Mouse (Mus musculus): ENCODE measurements around the gene Ppp1r27. TPM values are rescaled to one million over a fixed set of nuclear protein-coding genes. Genes with fewer than 3 reads are reported as not detected.

Ppp1r27 gene
- polyA plus RNA-seq, 1 experiment = not detected

GRCm38 (mm10) chr11:120582268-120582981, 31.5 kb upstream of the Ppp1r27 start:
- DNase-seq = peak in 1 of 2 experiments; percentile 31
- Histone ChIP-seq H3K4me1 (ENCODE audit: control insufficient read depth, insufficient read depth, low read length) (peaks cover 13% of the 10 kb centered on the region), H3K27ac (ENCODE audit: insufficient read depth, low read length) (peak overlapping the region; percentile 88), H3K4me3 (replicated peaks; ENCODE audit: insufficient read depth, low read depth, low read length) (peak overlapping the region; percentile 73), H3K27me3 (ENCODE audit: control insufficient read depth, insufficient read depth, low read length) (no peaks in the 10 kb centered on the region)
- WGBS = 65% methylated on average over 8 of the region's 8 CpGs
- TF ChIP-seq CTCF (IDR thresholded peaks at IDR 0.05; ENCODE audit: borderline replicate concordance, insufficient read depth, low read depth, low read length) (peak; percentile 37; the same call in 1 of the 2 replicates), POLR2A (IDR thresholded peaks at IDR 0.05; ENCODE audit: borderline replicate concordance, insufficient read depth, low read length) (no peak)

- Histone ChIP-seq H3K27me3 (ENCODE audit: control insufficient read depth, insufficient read depth, low read length) (no peaks in the 10 kb centered on the region), H3K4me3 (replicated peaks; ENCODE audit: insufficient read depth, low read depth, low read length) (peak within 1 kb of the TSS; percentile 73), H3K27ac (ENCODE audit: insufficient read depth, low read length) (peak within 1 kb of the TSS; percentile 88), H3K4me1 (ENCODE audit: control insufficient read depth, insufficient read depth, low read length) (peaks cover 13% of the 10 kb centered on the region)
- 3% methylated on average over 73 of the region's 75 CpGs for WGBS
- TF ChIP-seq CTCF (IDR thresholded peaks at IDR 0.05; ENCODE audit: borderline replicate concordance, insufficient read depth, low read depth, low read length) (peak; percentile 28; the same call in 1 of the 2 replicates), POLR2A (IDR thresholded peaks at IDR 0.05; ENCODE audit: borderline replicate concordance, insufficient read depth, low read length) (peak; percentile 86)
- peak; percentile 89 to 91 for DNase-seq
Measured at GRCm38 (mm10) chr11:120581490-120582267, 30.7 kb upstream of the Ppp1r27 start, which contains the start of gene Arhgdia. Gene Arhgdia (minus strand): TSS chr11:120581624.

DNA sequence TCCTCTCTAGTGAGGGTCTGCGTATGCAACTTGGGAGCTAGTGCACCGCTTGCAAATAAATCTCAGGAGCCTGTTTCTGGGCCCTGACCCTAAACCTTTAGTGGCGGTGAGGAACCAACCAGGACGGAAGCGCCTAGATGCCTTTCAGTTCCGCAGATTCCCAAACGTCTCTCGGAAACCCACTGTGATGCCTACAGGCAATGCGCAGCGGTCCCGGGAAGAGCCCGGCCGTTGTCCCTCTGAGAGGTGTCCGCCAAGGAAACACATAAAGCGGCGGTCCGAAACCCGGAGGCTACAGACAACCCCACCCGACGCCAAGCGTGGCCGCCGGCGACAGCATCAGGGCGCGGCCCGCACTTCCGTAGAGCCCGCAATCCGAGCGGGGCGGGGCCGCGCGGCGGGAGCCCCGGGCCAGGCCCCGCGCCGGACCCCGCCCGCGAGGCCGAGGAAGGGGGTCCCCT, 30.0 kb upstream of the Ppp1r27 start:
- WGBS = under 1% methylated on average over 33 of the region's 44 CpGs
- DNase-seq = peak; percentile 52 to 55

DNA sequence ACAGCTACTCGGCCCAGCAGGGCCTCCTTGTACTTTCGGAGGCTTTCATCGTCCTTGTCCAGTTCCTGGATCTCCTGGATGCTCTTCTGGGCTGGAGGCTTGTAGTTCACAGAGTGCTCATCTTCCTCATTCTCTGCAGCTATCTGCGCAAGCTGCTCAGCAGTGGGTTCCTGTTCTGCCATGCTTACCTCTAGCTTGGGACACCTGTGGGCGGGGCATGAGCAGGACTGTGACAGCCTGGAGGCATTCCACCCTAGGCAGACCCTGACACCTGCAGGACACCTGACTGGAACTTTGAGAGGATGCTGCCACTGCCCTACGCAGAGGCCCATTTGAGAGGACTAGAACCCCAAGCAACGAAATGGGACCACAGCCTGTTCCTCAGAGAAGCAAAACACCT, 29.3 kb upstream of the Ppp1r27 start:
- 18% methylated on average over 7 of the region's 7 CpGs for WGBS
- Histone ChIP-seq H3K27ac (ENCODE audit: insufficient read depth, low read length) (peak overlapping the region; percentile 46; the same call in 1 of the 2 replicates), H3K4me3 (replicated peaks; ENCODE audit: insufficient read depth, low read depth, low read length) (peak overlapping the region; percentile 73), H3K4me1 (ENCODE audit: control insufficient read depth, insufficient read depth, low read length) (peaks cover 13% of the 10 kb centered on the region), H3K27me3 (ENCODE audit: control insufficient read depth, insufficient read depth, low read length) (no peaks in the 10 kb centered on the region)
- TF ChIP-seq POLR2A (IDR thresholded peaks at IDR 0.05; ENCODE audit: borderline replicate concordance, insufficient read depth, low read length) (no peak), CTCF (IDR thresholded peaks at IDR 0.05; ENCODE audit: borderline replicate concordance, insufficient read depth, low read depth, low read length) (no peak)
- DNase-seq = peak; percentile 30 to 41

More for the DNA sequence above, 30.0 kb upstream of the Ppp1r27 start:
- TF ChIP-seq POLR2A (IDR thresholded peaks at IDR 0.05; ENCODE audit: borderline replicate concordance, insufficient read depth, low read length) = no peak
- no peak for TF ChIP-seq CTCF (IDR thresholded peaks at IDR 0.05; ENCODE audit: borderline replicate concordance, insufficient read depth, low read depth, low read length)
- Histone ChIP-seq H3K4me3 (replicated peaks; ENCODE audit: insufficient read depth, low read depth, low read length) (peak overlapping the region; percentile 73), H3K4me1 (ENCODE audit: control insufficient read depth, insufficient read depth, low read length) (peaks cover 13% of the 10 kb centered on the region), H3K27ac (ENCODE audit: insufficient read depth, low read length) (peak overlapping the region; percentile 46; the same call in 1 of the 2 replicates), H3K27me3 (ENCODE audit: control insufficient read depth, insufficient read depth, low read length) (no peaks in the 10 kb centered on the region)

- DNase-seq = peak; percentile 69 to 83
- peak; percentile 82 for TF ChIP-seq CTCF (IDR thresholded peaks at IDR 0.05; ENCODE audit: borderline replicate concordance, insufficient read depth, low read depth, low read length)
- no peak for TF ChIP-seq POLR2A (IDR thresholded peaks at IDR 0.05; ENCODE audit: borderline replicate concordance, insufficient read depth, low read length)
- Histone ChIP-seq H3K4me1 (ENCODE audit: control insufficient read depth, insufficient read depth, low read length) (peaks cover 13% of the 10 kb centered on the region), H3K27ac (ENCODE audit: insufficient read depth, low read length) (0 out of 2 replicates have a peak overlapping the region, but pooled peaks have one; percentile 46), H3K27me3 (ENCODE audit: control insufficient read depth, insufficient read depth, low read length) (no peaks in the 10 kb centered on the region), H3K4me3 (replicated peaks; ENCODE audit: insufficient read depth, low read depth, low read length) (peak overlapping the region; percentile 73)
- WGBS = 54% methylated on average over 15 of the region's 15 CpGs
Measured at GRCm38 (mm10) chr11:120579316-120580107, 28.6 kb upstream of the Ppp1r27 start.

GRCm38 (mm10) chr11:120578694-120579243, 27.8 kb upstream of the Ppp1r27 start:
- Histone ChIP-seq H3K27ac (ENCODE audit: insufficient read depth, low read length) (no peak overlapping the region), H3K27me3 (ENCODE audit: control insufficient read depth, insufficient read depth, low read length) (no peaks in the 10 kb centered on the region), H3K4me3 (replicated peaks; ENCODE audit: insufficient read depth, low read depth, low read length) (no peak overlapping the region), H3K4me1 (ENCODE audit: control insufficient read depth, insufficient read depth, low read length) (peaks cover 13% of the 10 kb centered on the region)
- TF ChIP-seq CTCF (IDR thresholded peaks at IDR 0.05; ENCODE audit: borderline replicate concordance, insufficient read depth, low read depth, low read length) (no peak), POLR2A (IDR thresholded peaks at IDR 0.05; ENCODE audit: borderline replicate concordance, insufficient read depth, low read length) (no peak)
- DNase-seq = peak; percentile 29 to 30
- WGBS = 85% methylated on average over 11 of the region's 11 CpGs
